Mouse (Mus musculus): Measurements from ENCODE around the gene Cxadr. TPM values are rescaled to one million over a fixed set of nuclear protein-coding genes. Genes with fewer than 3 reads are reported as not detected.

Gene Cxadr
- polyA plus RNA-seq, 1 experiment: 0.67 TPM

DNA sequence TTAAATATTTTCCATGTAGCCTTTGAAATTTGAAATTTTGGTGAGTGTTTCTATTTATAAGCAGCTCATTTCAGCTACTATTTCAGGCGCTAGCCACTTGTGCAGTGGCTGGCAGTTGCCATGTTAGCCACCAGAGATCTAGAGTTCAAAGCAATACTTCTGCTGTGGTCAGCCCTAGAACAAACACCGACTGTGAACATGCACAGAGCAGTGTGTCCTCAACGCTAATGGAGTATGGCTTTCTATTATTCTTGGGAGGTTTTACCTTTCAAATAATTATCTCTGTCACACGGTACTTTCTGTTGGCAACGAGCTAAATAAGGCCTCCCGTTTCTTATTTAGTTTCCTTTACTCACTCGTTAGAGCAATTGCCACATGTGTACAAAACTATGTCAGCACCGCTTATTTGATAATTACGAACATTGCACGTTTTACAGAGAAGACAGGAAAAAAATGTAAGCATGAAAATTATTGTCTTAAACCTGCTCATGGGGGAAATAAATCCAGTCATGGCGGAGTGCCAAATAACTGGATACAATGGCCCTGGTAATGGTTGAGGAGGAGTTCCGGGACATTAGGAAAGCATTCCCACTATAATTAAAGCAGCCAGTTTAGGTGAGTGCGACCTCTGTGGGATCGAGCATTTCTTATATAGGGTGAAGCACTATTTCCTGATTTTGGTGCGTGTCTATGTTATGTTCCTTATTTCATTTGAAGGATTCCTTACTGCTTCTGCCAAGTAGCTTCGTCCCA, 12.0 kb downstream of the Cxadr start:
- H3K36me3 ChIP-seq (ENCODE audit: control insufficient read depth, insufficient read depth): no peaks in the 10 kb centered on the region
- no peaks in the 10 kb centered on the region for H3K79me2 ChIP-seq (ENCODE audit: control insufficient read depth, insufficient read depth)
- H3ac ChIP-seq (ENCODE audit: control insufficient read depth, insufficient read length): no peak overlapping the region
- no peak for TF ChIP-seq TCF12 (IDR thresholded peaks at IDR 0.05; ENCODE audit: insufficient read depth, poor library complexity, severe bottlenecking)
- no peak for TF ChIP-seq MYOD1 (IDR thresholded peaks at IDR 0.05; ENCODE audit: control insufficient read depth in 1 of 3, insufficient read length in 2 of 3, low read depth in 2 of 3)
- TF ChIP-seq E2F4 (IDR thresholded peaks at IDR 0.05; ENCODE audit: insufficient read depth): no peak
- no peak for TF ChIP-seq REST (IDR thresholded peaks at IDR 0.05; ENCODE audit: insufficient read depth, insufficient read length)
- TF ChIP-seq MYOG (IDR thresholded peaks at IDR 0.05; ENCODE audit: control insufficient read depth in 1 of 3, insufficient read depth in 1 of 3, insufficient read length in 2 of 3, low read depth in 2 of 3): no peak
- H3K4me3 ChIP-seq: no peak overlapping the region
- no peaks in the 10 kb centered on the region for H3K27me3 ChIP-seq (ENCODE audit: control insufficient read depth, insufficient read depth, insufficient read length)
- no peak overlapping the region for H3K4me2 ChIP-seq (ENCODE audit: low read depth)

DNA sequence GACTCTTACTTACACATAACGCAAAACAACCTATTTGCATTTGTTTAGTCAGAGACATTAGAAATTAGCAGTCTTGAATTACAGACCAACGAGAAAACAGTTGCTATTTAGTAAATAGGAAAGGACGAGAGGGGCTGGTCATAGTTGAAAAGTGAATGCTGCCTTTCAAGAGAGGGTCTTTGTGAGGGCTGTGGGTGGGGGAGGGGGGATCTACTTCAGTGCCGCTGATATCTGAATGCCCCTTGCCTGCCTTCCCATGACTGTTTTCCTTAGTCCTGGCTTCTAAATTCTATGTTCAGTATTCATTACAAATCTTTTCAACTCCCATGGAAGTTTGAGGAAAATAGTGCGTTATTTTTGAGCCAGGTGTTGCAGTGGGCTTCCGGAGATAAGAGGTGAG, 12.7 kb downstream of the Cxadr start:
- no peak overlapping the region for H3K4me2 ChIP-seq (ENCODE audit: low read depth)
- H3K4me3 ChIP-seq: no peak overlapping the region
- H3K36me3 ChIP-seq (ENCODE audit: control insufficient read depth, insufficient read depth): no peaks in the 10 kb centered on the region
- H3ac ChIP-seq (ENCODE audit: control insufficient read depth, insufficient read length): no peak overlapping the region
- no peak for TF ChIP-seq CEBPB (IDR thresholded peaks at IDR 0.05; ENCODE audit: insufficient read depth, poor library complexity, severe bottlenecking)
- no peaks in the 10 kb centered on the region for H3K79me2 ChIP-seq (ENCODE audit: control insufficient read depth, insufficient read depth)
- H3K27me3 ChIP-seq (ENCODE audit: control insufficient read depth, insufficient read depth, insufficient read length): no peaks in the 10 kb centered on the region

DNA sequence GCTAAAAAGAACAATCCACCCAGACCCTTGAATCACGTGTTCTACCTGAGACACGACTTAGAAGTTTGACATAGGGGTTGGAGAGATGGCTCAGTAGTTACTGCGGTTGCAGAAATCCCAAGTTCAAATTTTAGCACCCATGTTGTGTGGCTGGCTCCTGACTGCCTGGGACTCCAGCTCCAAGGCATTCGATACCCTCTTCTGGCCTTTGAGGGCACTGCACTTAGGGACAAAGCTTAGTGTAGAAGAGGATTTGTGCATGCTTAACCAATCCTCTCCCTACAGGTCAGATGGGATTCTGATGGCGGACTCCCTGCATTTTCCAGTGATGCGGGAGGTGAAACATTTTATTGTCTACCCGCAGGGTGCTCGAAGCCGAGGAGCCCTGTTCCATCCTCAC, 15.6 kb downstream of the Cxadr start:
- H3K27me3 ChIP-seq (ENCODE audit: control insufficient read depth, insufficient read depth, insufficient read length): no peaks in the 10 kb centered on the region
- H3K36me3 ChIP-seq (ENCODE audit: control insufficient read depth, insufficient read depth): no peaks in the 10 kb centered on the region
- no peak overlapping the region for H3ac ChIP-seq (ENCODE audit: control insufficient read depth, insufficient read length)
- H3K4me3 ChIP-seq: no peak overlapping the region
- TF ChIP-seq MAX (IDR thresholded peaks at IDR 0.05; ENCODE audit: low read depth) (no peak), TCF12 (IDR thresholded peaks at IDR 0.05; ENCODE audit: insufficient read depth, poor library complexity, severe bottlenecking) (no peak), MYOG (IDR thresholded peaks at IDR 0.05; ENCODE audit: control insufficient read depth in 1 of 3, insufficient read depth in 1 of 3, insufficient read length in 2 of 3, low read depth in 2 of 3) (no peak), CEBPB (IDR thresholded peaks at IDR 0.05; ENCODE audit: insufficient read depth, poor library complexity, severe bottlenecking) (no peak), POLR2A (IDR thresholded peaks at IDR 0.05; ENCODE audit: insufficient read length, low read depth) (no peak), POLR2AphosphoS2 (IDR thresholded peaks at IDR 0.05; ENCODE audit: insufficient read length, low read depth) (no peak)
- no peak overlapping the region for H3K4me2 ChIP-seq (ENCODE audit: low read depth)
- no peaks in the 10 kb centered on the region for H3K79me2 ChIP-seq (ENCODE audit: control insufficient read depth, insufficient read depth)

DNA sequence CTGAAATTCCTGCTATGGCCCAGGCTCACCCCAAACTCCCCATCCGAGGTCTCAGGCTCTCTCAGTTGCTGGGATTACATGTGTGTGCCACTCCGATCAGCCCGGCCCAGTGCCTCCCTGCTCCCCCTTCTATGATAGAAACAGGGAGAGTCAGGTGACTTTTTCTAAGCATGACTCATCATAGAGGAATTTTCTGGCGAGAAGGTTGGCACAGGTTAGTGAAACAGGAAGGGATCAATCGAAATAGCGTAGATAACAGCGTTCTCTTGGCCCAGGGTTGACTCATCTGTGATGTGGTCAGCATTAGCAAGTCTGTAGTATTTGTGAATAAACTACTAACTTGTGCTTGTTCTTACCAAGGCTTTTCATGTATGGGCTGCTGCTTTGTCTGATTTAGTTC, 16.7 kb downstream of the Cxadr start:
- Histone ChIP-seq H3K27me3 (ENCODE audit: control insufficient read depth, insufficient read depth, insufficient read length) (no peaks in the 10 kb centered on the region), H3ac (ENCODE audit: control insufficient read depth, insufficient read length) (no peak overlapping the region), H3K36me3 (ENCODE audit: control insufficient read depth, insufficient read depth) (no peaks in the 10 kb centered on the region), H3K4me2 (ENCODE audit: low read depth) (no peak overlapping the region), H3K4me3 (no peak overlapping the region), H3K79me2 (ENCODE audit: control insufficient read depth, insufficient read depth) (no peaks in the 10 kb centered on the region)
- TF ChIP-seq REST (IDR thresholded peaks at IDR 0.05; ENCODE audit: insufficient read depth, insufficient read length) (no peak), MAX (IDR thresholded peaks at IDR 0.05; ENCODE audit: low read depth) (no peak)

DNA sequence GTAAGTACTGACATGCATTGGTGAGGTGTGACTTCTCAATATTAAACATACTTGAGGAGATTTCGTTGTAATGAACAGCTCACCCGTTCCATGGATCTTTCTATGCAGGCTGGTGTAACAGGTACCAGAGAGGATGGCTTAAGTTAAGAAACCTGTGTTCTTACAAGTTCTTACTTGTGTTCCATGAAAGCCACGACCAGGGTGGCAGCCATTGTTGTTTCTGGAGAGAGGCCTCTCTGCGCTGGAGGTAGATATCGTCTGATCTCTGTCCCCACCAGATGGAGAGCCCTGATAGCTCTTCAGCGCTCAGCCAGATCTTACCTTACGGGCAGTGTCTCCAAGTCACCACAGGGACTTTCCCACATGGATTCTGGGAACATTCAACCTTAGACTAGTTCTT, 18.4 kb downstream of the Cxadr start:
- H3K4me3 ChIP-seq: no peak overlapping the region
- H3K4me2 ChIP-seq (ENCODE audit: low read depth): no peak overlapping the region
- no peaks in the 10 kb centered on the region for H3K27me3 ChIP-seq (ENCODE audit: control insufficient read depth, insufficient read depth, insufficient read length)
- no peak for TF ChIP-seq MAX (IDR thresholded peaks at IDR 0.05; ENCODE audit: low read depth)
- no peak for TF ChIP-seq POLR2AphosphoS2 (IDR thresholded peaks at IDR 0.05; ENCODE audit: insufficient read length, low read depth)
- TF ChIP-seq TCF3 (IDR thresholded peaks at IDR 0.05; ENCODE audit: insufficient read length, low read depth): no peak
- TF ChIP-seq TCF12 (IDR thresholded peaks at IDR 0.05; ENCODE audit: insufficient read depth, poor library complexity, severe bottlenecking): no peak
- no peak for TF ChIP-seq POLR2A (IDR thresholded peaks at IDR 0.05; ENCODE audit: insufficient read length, low read depth)
- no peak for TF ChIP-seq E2F4 (IDR thresholded peaks at IDR 0.05; ENCODE audit: insufficient read depth)
- no peak for TF ChIP-seq MYOD1 (IDR thresholded peaks at IDR 0.05; ENCODE audit: control insufficient read depth in 1 of 3, insufficient read length in 2 of 3, low read depth in 2 of 3)
- TF ChIP-seq MYOG (IDR thresholded peaks at IDR 0.05; ENCODE audit: control insufficient read depth in 1 of 3, insufficient read depth in 1 of 3, insufficient read length in 2 of 3, low read depth in 2 of 3): no peak
- TF ChIP-seq USF1 (IDR thresholded peaks at IDR 0.05; ENCODE audit: low read depth): no peak
- TF ChIP-seq CEBPB (IDR thresholded peaks at IDR 0.05; ENCODE audit: insufficient read depth, poor library complexity, severe bottlenecking): no peak
- no peak for TF ChIP-seq SRF (IDR thresholded peaks at IDR 0.05; ENCODE audit: control insufficient read depth, insufficient read length, low read depth)
- TF ChIP-seq REST (IDR thresholded peaks at IDR 0.05; ENCODE audit: insufficient read depth, insufficient read length): no peak
- no peaks in the 10 kb centered on the region for H3K36me3 ChIP-seq (ENCODE audit: control insufficient read depth, insufficient read depth)
- no peaks in the 10 kb centered on the region for H3K79me2 ChIP-seq (ENCODE audit: control insufficient read depth, insufficient read depth)
- H3ac ChIP-seq (ENCODE audit: control insufficient read depth, insufficient read length): no peak overlapping the region
